ENCODE assay signal across 8 mouse cellular contexts in the genomic region with DNA sequence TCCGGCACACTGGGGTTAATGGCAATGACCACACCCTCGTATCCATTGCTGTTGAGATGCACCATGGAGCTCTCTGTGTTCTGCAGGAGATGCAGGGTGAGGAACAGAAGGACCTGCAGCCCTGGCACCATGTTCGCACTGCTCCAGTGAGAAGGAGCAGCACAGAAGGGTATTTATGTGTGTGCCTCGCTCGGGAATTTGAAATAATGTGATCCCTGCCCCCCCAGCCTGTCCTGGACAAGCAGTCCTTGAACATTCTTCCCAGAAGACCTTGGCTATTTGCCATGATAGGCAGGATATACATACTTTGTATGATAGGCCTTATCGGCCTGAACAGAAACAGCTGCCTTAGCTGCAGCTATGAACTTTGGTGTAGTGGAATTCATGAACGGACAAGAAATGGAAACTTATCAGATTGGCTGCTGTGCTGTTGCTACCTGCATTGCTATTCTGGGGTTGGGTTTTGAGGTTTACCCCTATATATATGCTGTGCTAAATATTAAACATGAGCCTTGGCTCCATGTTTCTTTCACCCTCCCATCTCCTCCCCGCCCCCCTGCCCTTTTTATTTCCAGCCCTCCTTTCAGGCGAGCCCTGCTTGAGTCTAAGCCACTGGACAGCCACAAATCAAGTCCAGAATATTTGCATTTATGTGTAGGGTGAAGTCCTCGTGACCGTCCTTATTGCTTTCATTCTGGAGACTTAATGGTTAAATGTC. TPM values are rescaled to one million over a fixed set of nuclear protein-coding genes. Genes with fewer than 3 reads are reported as not detected.
A peak's percentile ranks its signal among the peaks of the same experiment; 100 is the strongest.
DNase-seq lines count a peak whose midpoint lies in the region; ATAC-seq lines count a peak whose summit lies in the region.

A gene (minus strand): TSS at position 386 of the 718 bp plus-strand sequence.

- H3K27me3 ChIP-seq in intestine, embryonic 15.5 days (replicated peaks): no peaks in the 10 kb centered on the region

- no peaks in the 10 kb centered on the region for H3K9me3 ChIP-seq in intestine, embryonic 15.5 days

- peak; percentile 27 for DNase-seq in adrenal gland, postnatal 10 days
- DNase-seq in adrenal gland, postnatal 25 days: no peak
- DNase-seq in NIH3T3 (ENCODE audit: low read depth): peak; percentile 58
- peak; percentile 11 for DNase-seq in lung, postnatal 14 days
- DNase-seq in embryo, embryonic 10 days (ENCODE audit: low spot score): no peak
- DNase-seq in right cerebral cortex, postnatal 36 days (ENCODE audit: low spot score in 2 of 2): no peak
- DNase-seq in layer of hippocampus, postnatal 25 days (ENCODE audit: extremely low spot score in 1 of 2, low spot score in 1 of 2): no peak

- peak; percentile 92 for ATAC-seq in intestine, embryonic 15.5 days

- peak within 1 kb of the TSS; percentile 46; the same call in 1 of the 2 replicates for H3K27ac ChIP-seq in intestine, embryonic 15.5 days

- no peak within 1 kb of the TSS for H3K9ac ChIP-seq in intestine, embryonic 15.5 days

- no peaks in the 10 kb centered on the region for H3K36me3 ChIP-seq in intestine, embryonic 15.5 days

- H3K4me1 ChIP-seq in intestine, embryonic 15.5 days (replicated peaks): no peaks in the 10 kb centered on the region; the same call in 1 of the 2 replicates

- H3K4me3 ChIP-seq in intestine, embryonic 15.5 days (replicated peaks): no peak within 1 kb of the TSS

- peak within 1 kb of the TSS; percentile 40 for H3K4me2 ChIP-seq in intestine, embryonic 15.5 days (replicated peaks)

- WGBS in intestine, embryonic 15.5 days: 23% methylated on average over 11 of the region's 11 CpGs

RNA-seq across cellular contexts. Expression of the gene that starts here (rescaled TPM):
- 1 to 10 TPM; 9.3 to 9.6 TPM for total RNA-seq in adrenal gland, postnatal 10 days (2021)
- total RNA-seq in adrenal gland, postnatal 25 days (2021): 9.2 TPM in 2 replicates
- 5.7 and 7.9 TPM in 2 replicates for polyA plus RNA-seq in intestine, embryonic 15.5 days (2015; fragmentation: Nextera tagmentation; extraction: Ambion mirVana)
- under 1 TPM; 0.19 to 0.30 TPM for total RNA-seq in layer of hippocampus, postnatal 25 days (2021)

Comparison
In these comparisons a context has a peak if more than half of its experiments do, and no peak if none do; other contexts are left out.
1. DNase-seq: peak in adrenal gland, postnatal 10 days (single experiment), NIH3T3 (single experiment) and lung, postnatal 14 days (single experiment); none in adrenal gland, postnatal 25 days (single experiment), embryo, embryonic 10 days (single experiment), right cerebral cortex, postnatal 36 days (0 of 2) and layer of hippocampus, postnatal 25 days (0 of 2).